Comparison of ENCODE assay signal across 11 mouse cellular contexts in genomic region chr13:28420636-28421035, GRCm38 (mm10).
DNase-seq lines count a peak whose midpoint lies in the region; ATAC-seq and TF ChIP-seq lines count a peak whose summit lies in the region.
"Had no signal": no experiment of that assay in that cellular context is flagged by ENCODE, and none has a peak within 500 bp of the region (broad histone marks: within the 10 kb centered on the region; RNA-seq: fewer than 3 reads in every experiment).

No protein-coding gene starts in this region.

- peak overlapping the region; percentile 97 for H3K27ac ChIP-seq in forebrain, postnatal 0 days (ENCODE audit: low read depth, low read length)
- peak overlapping the region; percentile 93 for H3K27ac ChIP-seq in midbrain, embryonic 15.5 days

- H3K4me3 ChIP-seq in forebrain, postnatal 0 days (ENCODE audit: low read depth, low read length), result peak overlapping the region; percentile 39
- peak overlapping the region; percentile 39 for H3K4me3 ChIP-seq in midbrain, embryonic 15.5 days

- peaks cover 42% of the 10 kb centered on the region for H3K4me1 ChIP-seq in forebrain, postnatal 0 days (ENCODE audit: insufficient read depth)
- peaks cover 56% of the 10 kb centered on the region for H3K4me1 ChIP-seq in midbrain, embryonic 15.5 days

- intact Hi-C loops in left cerebral cortex, postnatal 36 days (cut with DNase I), result no loop called here

- no peaks in the 10 kb centered on the region for H3K9me3 ChIP-seq in forebrain, postnatal 0 days (ENCODE audit: low read length)
- no peaks in the 10 kb centered on the region for H3K9me3 ChIP-seq in midbrain, embryonic 15.5 days
- H3K9me3 ChIP-seq: embryonic facial prominence, embryonic 13.5 days had no signal

- H3K36me3 ChIP-seq in forebrain, postnatal 0 days (ENCODE audit: insufficient read depth), result no peaks in the 10 kb centered on the region
- H3K36me3 ChIP-seq in midbrain, embryonic 15.5 days (replicated peaks), result no peaks in the 10 kb centered on the region
- H3K36me3 ChIP-seq: embryonic facial prominence, embryonic 13.5 days had no signal

- DNase-seq in heart, adult 18-20 months, result peak; percentile 11 to 36
- DNase-seq in heart, adult 11 months, result no peak
- DNase-seq in forebrain, postnatal 0 days, result no peak
- peak; percentile 21 for DNase-seq in heart, postnatal 4 days
- no peak for DNase-seq in left cerebral cortex, postnatal 36 days (ENCODE audit: low spot score in 2 of 2)
- no peak for DNase-seq in urinary bladder, adult 2 months (ENCODE audit: low spot score)
- no peak for DNase-seq in spleen, adult 12 weeks (ENCODE audit: low spot score)
- DNase-seq: kidney, postnatal 25 days had no signal

- H3K4me2 ChIP-seq in forebrain, postnatal 0 days (ENCODE audit: low read depth), result peak overlapping the region; percentile 62
- peak overlapping the region; percentile 52 for H3K4me2 ChIP-seq in midbrain, embryonic 15.5 days

- H3K9ac ChIP-seq in forebrain, postnatal 0 days, result peak overlapping the region; percentile 67
- peak overlapping the region; percentile 16 for H3K9ac ChIP-seq in midbrain, embryonic 15.5 days
- H3K9ac ChIP-seq: embryonic facial prominence, embryonic 13.5 days; lung, embryonic 14.5 days had no signal

- ATAC-seq in forebrain, postnatal 0 days, result no peak
- no peak for ATAC-seq in midbrain, embryonic 15.5 days (replicated peaks)

- TF ChIP-seq CTCF in forebrain, postnatal 0 days (IDR thresholded peaks at IDR 0.05; ENCODE audit: low read depth), result no peak

- WGBS in forebrain, postnatal 0 days, result 80% methylated on average over 3 of the region's 3 CpGs
- 75% methylated on average over 3 of the region's 3 CpGs for WGBS in midbrain, embryonic 15.5 days

- no peaks in the 10 kb centered on the region for H3K27me3 ChIP-seq in forebrain, postnatal 0 days (ENCODE audit: insufficient read depth, low read length)
- H3K27me3 ChIP-seq in midbrain, embryonic 15.5 days (replicated peaks), result no peaks in the 10 kb centered on the region
- H3K27me3 ChIP-seq: embryonic facial prominence, embryonic 13.5 days had no signal

Comparison
In these comparisons a context has a peak if more than half of its experiments do, and no peak if none do; other contexts are left out.
1. DNase-seq: peak in heart, adult 18-20 months (2 of 2) and heart, postnatal 4 days (single experiment); none in heart, adult 11 months (single experiment), forebrain, postnatal 0 days (single experiment), left cerebral cortex, postnatal 36 days (0 of 2), urinary bladder, adult 2 months (single experiment) and spleen, adult 12 weeks (single experiment).